Mouse (Mus musculus): ENCODE measurements around the gene Gimap9.

Gene Gimap9

DNA sequence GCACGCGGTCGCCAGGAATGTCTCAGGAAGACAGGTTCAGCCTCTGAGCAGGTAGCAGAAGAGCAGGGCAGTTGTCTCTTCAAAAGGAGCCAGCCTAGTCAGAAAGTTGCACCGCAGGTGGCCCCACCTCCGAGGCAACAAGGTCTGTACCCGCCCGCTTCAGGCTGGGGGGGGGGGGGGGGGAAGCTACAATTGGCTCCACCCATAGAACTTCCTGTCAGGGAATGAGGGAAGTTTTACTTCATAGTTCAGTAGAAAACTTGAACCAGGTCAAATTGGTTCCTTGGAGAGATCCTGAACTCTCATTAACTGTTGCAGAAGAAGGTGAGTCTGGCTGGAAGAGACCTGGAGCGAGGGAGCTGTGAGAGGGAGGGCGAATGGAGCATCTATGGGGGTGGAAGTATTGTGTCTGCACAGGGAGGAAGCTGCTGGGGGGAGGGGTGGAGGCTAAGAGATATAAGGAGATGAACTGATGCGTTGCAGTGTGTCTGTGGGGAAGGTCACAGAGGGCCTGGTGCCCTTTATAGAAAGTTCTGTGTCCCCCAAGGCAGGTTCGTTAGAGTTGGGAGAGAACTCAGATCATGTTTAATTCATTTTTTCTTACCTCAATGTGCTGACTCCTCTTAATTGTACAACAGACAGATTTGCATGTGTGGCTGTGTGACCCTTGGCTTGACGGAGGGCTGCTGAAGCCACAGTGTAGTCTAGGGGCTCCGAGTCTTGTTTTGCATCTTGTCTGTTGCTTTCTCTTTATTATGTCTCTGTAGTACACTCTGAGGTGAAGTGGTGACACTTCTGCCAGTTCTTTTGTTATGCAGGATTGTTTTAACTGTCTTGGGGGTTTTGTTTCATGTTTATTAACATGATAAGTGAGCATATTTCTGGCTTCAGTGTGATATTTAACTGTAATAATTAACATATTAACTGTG is at the start of gene Gimap9:
Gene Gimap9 (plus strand): TSS at position 199 of the 929 bp plus-strand sequence.
- DNase-seq (ENCODE audit: low read depth, low spot score): peak; percentile 80

DNA sequence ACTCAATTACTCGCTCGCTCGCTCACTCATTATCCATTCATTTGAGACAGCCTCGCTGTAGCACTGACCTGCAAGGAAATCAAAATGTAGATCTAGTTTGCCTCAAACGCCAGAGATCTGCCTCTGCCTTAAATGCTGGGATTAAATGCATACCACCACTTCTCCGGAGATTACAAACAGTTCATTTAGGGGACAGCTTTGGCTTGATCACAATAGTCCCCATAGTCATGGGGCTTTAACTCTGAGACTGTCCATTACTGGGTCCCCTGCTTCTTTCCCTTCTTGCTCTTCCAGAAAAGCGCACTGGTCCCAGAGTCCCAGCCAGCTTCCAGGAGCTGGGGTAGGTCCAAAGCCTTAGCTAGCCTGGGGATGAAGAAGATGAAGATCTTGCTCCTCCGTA is 49.5 kb upstream of the Gimap9 start, which contains the start of gene AI854703:
Gene AI854703 (plus strand): TSS at position 301 of the 400 bp plus-strand sequence.
- no peak for DNase-seq (ENCODE audit: low read depth, low spot score)

DNA sequence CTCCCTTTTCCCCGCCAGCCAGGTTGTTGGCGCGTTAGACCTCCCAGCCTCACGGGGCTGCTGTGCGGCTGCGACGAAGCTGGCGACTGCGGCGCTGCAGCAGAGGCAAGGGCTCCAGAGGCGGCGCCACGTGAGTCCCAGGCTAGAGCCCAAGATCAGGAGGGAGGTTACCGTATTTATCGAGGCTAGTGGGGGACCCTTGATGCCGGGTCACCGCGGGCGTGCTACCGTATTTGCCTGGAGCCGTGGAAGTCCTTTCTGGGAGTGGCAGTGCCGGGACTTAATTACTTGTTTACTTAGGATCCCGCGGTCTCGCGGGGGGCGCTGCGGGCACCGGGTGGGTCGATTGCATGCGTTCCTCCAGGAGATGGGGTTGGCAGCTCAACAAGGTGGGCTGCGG is 48.9 kb upstream of the Gimap9 start:
- peak; percentile 62 for DNase-seq (ENCODE audit: low read depth, low spot score)

DNA sequence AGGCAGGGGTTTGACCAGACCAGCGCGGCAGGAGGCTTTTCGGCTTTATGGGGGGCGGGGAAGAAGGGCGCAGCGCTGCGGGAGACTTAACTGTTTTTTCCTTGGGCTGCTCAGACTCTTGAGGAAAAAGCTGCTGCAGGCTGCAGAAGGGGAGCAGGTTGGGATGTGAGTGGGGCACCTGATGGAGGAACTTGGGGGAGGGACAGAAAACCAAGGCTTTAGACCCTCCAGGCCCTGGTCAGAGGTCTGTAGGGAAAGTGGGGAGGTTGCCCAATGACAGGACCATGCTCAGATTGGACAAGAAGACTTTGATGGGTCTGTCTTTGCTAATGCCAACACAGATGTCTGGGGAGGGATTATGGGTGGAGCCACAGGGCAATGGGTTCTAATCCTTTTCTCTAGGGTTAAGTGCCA is 48.4 kb upstream of the Gimap9 start:
- no peak for DNase-seq (ENCODE audit: low read depth, low spot score)

DNA sequence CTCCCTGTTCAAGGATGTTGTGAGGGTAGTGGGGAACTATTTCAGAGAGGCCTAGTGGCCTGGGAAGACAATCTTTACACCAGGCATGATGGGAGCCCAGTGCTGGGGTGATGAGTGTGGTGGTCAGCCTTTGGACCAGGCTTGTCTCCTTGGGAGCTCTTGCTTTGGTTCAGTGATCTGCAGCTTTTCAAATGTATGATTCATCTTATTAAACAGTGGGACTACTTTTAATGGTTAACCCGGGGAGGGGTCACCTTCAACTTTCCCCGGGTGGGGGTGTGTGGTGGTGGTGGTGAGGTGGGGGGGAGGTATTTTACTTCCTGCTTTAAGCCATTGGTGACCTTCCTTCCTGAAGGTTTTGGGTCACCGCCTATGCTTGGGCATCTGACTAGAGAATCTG is 47.6 kb upstream of the Gimap9 start:
- DNase-seq (ENCODE audit: low read depth, low spot score): no peak

DNA sequence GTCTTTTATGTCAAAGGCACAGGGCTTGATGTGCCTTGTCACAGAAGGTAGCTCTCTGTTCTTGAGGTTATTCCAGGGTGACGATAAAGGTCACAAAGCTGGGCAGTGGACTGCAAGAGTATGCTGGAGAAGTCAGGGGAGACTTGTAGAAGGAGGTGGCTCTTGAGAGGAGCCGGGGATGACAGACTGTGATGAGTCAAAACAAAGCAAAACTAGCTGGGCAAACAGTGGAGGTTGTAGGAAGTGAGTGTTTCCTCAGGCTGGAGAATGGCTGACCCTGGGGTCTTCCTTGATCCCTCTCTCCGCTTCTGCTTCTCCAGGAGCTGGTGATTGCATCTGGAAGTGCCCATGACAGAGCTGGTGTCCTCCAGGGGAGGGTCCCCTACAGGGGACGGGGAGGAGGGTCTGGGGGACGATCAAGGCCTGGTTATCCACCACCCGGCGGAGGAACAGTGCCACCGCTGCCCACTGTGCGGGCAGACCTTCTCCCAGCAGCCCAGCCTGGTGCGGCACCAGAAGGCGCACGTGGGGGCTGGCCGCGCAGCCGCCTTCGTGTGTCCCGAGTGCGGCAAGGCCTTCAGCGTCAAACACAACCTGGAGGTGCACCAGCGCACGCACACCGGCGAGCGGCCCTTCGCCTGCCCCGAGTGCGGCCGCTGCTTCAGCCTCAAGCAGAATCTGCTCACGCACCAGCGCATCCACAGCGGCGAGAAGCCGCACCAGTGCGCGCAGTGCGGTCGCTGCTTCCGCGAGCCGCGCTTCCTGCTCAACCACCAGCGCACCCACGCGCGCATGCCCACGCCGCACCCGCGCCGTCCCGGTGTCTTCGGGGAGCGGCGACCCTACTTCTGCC is 46.9 kb upstream of the Gimap9 start:
- peak; percentile 27 for DNase-seq (ENCODE audit: low read depth, low spot score)

DNA sequence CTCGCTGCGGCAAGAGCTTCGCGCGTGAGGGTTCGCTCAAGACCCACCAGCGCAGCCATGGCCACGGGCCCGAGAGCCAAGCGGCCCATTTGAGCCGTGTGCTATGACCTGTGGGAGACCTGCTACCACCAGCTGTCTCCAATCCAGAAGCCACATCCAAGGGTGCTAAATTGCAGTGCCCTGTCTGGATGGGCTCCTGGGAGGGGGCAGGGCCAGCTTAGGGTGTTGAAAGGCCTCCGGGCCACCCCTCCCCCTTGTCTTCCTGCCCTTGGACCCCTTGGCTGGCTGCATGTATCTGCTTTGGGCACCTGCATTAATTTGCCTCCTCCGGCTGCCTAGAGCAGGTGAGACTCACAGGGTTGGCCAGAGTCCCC is 46.3 kb upstream of the Gimap9 start:
- peak; percentile 23 for DNase-seq (ENCODE audit: low read depth, low spot score)

DNA sequence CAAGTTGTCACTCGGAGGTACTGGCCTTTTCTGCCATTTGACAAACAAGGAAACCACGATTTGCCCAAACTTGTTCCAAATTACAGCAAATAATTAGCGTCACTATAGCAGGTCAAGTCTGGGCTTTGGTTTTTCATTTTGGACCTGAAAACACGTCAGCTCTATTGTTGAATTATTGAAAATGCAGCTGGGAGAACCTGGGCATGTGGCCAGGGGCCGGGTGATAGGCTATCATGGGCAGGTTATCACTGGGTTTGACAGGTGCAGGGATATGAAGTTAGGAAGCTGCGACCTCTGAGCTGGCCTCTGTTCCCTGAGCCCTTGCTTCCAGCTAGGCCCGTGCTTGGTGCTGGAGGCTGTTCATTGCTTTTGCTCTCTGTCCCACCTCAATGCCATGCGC is 45.1 kb upstream of the Gimap9 start:
- DNase-seq (ENCODE audit: low read depth, low spot score): no peak

DNA sequence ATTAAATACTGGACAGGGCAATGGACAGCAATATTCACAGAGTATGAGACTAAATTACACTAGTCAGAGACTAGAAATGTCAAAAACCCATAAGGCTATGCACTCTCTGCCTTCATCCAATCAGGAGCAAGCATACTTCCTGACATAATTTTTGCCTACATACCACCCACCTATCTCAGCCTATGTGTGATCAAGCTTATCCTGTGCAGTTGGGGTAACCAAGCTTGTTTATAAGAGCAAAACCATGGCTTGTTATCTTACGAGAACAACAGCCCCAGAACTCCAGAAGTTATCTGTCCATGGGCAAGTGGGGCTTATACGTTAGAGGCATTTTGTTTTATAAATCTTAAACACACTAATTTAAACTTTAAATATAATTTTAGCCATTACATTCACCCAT is 40.8 kb upstream of the Gimap9 start:
- DNase-seq (ENCODE audit: low read depth, low spot score): no peak

DNA sequence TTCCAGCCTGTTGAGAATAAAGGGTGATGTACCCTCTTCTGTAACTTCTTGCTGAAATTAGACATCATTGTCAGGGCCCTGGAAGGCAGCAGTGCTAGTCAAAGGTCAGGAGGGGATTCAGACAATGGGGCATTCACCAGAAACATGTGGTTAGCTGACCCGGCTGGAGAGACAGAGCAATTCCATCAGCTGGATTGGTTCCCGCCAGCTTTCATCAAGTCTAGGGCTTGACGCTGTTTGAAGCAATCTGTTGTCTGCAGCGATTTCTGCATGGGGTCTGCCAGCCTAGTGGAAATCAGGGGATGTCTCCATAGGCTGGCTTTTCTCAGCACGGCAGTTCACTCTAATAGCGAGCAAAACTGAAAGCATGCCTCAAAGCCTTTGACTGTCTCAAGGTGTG is 39.4 kb upstream of the Gimap9 start:
- DNase-seq (ENCODE audit: low read depth, low spot score): no peak

DNA sequence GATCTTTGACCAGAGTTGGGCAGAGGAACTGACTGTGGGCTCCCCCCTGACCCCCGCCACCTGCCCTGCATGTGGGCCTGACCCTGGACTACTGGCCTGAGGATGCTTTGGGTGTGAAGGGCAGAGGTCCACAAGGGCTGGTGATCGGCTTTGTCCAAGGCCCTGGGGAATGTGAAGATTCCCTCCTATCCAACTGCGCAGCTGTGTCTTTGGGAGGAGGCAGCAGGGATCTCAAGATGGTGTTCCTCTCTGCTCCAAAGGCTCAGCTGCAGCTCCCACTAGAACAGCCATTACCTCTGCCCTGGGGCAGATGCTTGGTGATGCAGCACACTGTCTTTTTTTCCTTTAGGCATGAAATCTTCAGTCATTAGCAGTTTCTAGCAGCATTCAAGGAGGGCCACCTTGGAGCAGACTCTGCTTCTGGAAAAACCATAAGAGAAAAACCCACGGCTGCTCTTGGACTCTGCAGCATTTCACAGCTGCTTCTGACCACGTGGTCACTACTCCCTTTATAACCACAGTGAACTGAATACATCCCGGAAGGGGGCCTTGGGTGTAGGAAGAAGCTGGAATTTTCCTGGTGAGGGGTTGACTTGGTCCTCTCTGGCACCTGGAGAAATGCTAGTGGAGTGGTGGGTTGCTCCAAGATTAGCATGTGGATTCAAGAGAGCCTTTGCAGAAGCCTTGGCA is 38.0 kb upstream of the Gimap9 start:
- no peak for DNase-seq (ENCODE audit: low read depth, low spot score)

DNA sequence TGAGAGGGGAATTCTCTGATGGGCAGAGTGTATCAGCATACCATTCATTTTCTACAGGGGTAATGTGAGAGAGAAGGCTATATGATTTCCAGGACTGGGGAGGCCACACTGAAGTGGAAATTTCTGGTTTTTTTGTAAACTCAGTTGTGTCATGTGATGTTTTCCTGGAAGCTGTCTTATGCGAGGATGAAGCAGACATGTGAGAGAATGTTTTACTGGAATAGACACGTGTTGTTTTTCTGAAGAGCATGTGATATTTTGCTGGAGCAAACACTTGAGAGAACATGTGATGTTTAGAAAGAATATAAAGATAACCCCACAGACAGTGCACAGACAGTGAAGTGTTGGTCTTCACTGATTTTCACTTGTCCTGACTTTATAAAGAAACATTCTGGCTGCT is 37.4 kb upstream of the Gimap9 start:
- no peak for DNase-seq (ENCODE audit: low read depth, low spot score)

DNA sequence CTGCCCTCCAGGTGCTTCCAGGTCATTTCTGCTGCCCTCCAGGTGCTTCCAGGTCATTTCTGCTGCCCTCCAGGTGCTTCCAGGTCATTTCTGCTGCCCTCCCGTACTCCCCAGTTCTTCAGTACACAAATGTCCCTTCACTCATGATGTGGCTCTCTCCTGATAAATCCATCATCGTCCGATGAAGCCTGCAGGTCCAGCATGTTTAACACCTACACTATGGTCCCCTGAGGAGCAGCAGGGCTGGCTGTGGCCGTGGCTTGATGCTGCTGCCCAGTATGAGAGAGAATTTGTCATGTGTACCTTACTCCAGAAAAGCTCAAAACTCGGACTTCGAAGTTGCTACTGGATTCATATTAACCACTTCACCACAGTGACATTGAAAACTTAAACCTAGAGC is 34.5 kb upstream of the Gimap9 start:
- no peak for DNase-seq (ENCODE audit: low read depth, low spot score)

DNA sequence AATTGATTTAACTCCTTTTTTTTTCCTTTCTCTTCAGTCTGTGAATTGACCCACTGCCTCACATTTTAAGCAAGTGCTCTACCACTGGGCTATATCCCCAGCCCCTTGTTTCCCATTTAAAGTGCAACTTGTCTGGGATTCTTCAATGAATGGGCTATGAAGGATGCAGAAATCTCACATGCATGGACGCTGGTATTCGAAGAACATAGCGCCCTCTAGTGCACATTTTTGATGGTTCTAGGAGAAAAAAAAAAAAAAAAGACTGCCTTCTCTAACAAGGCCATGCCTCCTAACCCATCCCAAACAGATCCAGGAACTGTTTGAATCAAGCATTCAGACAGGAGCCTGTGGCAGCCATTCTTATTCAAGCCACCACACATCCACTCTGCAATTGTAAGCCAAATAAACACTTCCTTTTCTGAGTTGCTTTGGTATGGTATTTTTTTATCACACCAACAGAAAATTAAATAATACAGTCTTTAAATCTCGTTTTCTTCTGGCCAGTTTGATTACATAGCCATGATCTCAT is 33.1 kb upstream of the Gimap9 start:
- DNase-seq (ENCODE audit: low read depth, low spot score): peak; percentile 79

DNA sequence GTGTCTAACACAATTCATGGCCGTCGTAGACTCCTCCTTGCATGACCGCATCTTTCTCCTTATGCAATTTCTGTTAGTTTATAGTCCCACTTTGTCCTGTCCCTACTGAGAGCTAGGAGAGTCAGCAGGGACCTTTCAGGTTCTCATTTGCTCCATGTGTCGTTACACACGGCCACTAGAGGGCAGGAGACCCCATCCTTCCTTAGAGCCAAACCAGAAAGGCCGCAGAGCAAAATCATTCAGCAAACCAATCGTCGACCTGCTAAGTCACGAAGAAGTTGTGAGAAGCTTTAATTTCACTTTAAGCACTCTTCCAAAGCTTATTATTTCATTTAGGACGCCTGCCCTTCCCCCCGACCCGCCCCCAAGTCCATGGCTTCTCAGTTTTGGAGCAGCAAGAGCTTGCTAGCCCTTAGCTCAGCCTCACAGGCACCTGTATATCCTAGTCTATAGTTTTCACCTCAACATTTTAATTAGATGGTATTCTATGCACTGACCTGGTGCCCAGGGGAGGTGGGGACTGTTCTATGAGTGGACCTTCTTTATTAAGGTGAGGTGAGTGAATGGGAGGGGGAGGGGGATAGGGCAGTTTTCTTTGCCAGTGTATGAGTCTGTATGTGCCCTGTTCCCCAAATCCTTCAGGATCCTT is 30.1 kb upstream of the Gimap9 start:
- DNase-seq (ENCODE audit: low read depth, low spot score): peak; percentile 75

DNA sequence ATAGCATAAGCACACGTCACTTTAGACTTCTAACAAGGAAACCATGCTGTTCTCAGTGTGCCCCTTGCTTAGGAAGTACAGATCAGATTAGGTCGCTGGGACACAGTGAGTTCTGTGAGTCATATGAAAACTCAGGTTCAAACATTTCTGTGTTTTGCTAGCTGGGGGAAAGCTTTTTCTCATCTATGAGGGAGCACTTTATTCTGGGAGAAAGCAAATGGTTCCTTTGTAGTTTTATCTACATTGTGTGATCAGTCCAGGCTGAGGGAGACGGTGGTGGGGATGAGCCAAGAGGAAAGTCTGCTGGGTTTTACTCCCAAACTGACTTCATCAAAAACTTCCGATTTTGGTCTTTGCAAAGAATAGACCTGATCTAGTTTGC is 29.6 kb upstream of the Gimap9 start:
- no peak for DNase-seq (ENCODE audit: low read depth, low spot score)

DNA sequence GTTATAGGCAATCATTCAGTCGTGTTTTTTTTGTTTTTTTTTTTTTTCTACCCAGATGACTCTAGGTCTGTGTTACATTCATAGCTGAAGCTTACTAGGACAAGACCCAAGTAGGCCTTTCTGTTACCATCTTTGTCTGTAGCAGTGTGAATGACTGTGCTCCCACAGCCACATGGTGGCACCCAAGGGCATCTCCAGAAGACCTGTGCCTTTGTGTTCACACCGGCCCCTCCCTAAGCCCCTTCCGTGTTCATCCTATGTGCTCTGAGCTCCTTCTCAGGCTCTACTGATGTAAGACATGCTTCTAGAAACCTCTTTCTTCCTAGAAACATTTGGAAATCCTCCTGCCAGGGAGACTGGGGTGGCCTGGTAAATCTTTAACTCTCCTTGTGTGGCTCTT is 28.9 kb upstream of the Gimap9 start, which contains the start of gene Gimap8:
Gene Gimap8 (plus strand): TSS at position 240 of the 400 bp plus-strand sequence.
- DNase-seq (ENCODE audit: low read depth, low spot score): peak; percentile 51

DNA sequence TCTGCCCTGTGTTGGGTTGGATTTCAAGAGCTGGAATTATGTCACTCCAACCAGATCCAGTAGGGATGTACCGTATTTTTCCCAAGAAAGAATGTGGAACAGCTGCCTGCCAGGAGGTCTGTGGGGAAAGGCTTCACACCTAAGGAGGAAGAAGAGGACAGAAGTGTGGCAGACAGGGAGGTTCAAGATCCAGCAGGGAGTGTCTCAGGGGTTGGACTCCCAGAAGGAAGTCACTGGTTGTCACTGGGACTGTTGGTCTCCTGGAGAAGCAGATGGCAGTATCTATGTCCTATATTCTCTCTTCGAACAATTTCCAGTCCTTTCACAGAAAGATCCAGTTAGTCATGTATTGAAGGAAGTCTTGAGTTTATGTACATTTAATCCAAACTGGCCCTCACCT is 28.3 kb upstream of the Gimap9 start:
- DNase-seq (ENCODE audit: low read depth, low spot score): no peak

DNA sequence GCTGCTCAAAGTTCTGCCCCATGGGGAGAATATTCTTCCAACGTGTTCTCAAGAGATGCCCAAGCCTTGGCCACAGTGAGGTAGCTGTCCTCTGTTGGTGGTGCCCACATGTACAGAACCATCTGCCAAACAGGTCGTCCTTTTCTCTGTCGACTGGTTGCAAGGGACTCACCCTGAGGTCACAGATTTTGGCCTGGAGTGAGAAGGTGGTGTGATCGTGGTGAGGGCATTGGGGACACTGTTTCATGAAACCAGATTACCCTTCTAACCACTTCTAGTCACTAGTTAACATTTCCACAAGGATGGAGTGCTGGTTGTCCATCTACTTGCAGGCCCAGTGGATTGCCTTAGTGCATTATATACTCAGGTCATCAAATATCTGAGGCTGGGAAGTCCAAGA is 27.1 kb upstream of the Gimap9 start:
- no peak for DNase-seq (ENCODE audit: low read depth, low spot score)

DNA sequence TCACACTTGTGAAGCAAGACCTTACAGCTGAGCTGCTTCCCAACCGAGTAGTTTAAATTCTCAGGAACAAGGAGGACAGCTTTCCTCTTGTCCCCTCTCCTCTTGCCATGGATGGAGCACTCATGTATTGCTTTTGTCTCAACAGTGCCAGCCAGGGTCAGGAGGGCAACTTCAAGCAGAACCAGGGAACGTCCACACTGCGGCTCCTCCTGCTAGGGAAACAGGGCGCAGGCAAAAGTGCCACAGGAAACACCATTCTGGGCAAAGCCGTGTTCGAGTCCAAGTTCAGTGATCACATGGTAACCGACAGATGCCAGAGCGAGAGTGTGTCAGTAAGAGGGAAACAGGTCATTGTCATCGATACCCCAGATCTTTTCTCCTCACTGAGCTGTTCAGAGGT is 25.9 kb upstream of the Gimap9 start:
- no peak for DNase-seq (ENCODE audit: low read depth, low spot score)

DNA sequence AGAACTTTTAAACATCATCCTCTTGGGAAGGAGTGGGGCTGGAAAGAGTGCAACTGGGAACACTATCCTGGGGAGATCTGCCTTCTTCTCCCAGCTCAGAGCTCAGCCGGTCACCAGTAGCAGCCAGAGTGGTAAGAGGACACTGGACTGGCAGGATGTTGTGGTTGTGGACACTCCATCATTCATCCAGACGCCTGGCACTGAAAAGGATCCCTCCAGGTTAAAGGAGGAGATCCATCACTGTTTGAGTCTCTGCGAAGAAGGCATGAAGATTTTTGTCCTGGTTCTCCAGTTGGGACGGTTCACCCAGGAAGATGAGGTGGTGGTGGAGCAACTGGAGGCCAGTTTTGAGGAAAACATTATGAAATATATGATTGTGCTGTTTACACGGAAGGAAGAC is 17.2 kb upstream of the Gimap9 start:
- no peak for DNase-seq (ENCODE audit: low read depth, low spot score)

All from R1 (cell line).